Mouse (Mus musculus) stomach, embryonic 16.5 days (tissue): Measurements from ENCODE around the gene Ptgdr. TPM values are rescaled to one million over a fixed set of nuclear protein-coding genes. Genes with fewer than 3 reads are reported as not detected.
"Not testable (repeated sequence)": the region's sequence is repeated elsewhere in the genome, so short reads cannot be mapped to it uniquely, and the experiment has no call there.

Source experiments
- ATAC-seq: fragments of 200-750 bp; cut with Nextera tagmentation; 2 replicates; pipeline ENCODE4 v1.8.0; 2017; ENCODE audit warnings: moderate number of reproducible peaks, moderate TSS enrichment; ENCODE audit not compliant: insufficient read depth, low FRiP score
- H3K27ac ChIP-seq: fragments of 300-500 bp; sonication (generic); 2 replicates; pipeline ENCODE4 v1.5.1; 2014; ENCODE audit warnings: low read length
- H3K27me3 ChIP-seq: fragments of 300-500 bp; sonication (generic); 2 replicates; pipeline ENCODE4 v1.6.1; 2014; ENCODE audit warnings: low read length, control low read depth, mixed read lengths; ENCODE audit not compliant: control insufficient read depth, insufficient read depth
- H3K36me3 ChIP-seq: fragments of 300-500 bp; sonication (generic); 2 replicates; pipeline ENCODE4 v1.6.1; 2014; ENCODE audit warnings: low read length; ENCODE audit not compliant: control insufficient read depth, insufficient read depth
- H3K4me1 ChIP-seq: fragments of 300-500 bp; sonication (generic); 2 replicates; pipeline ENCODE4 v1.6.1; 2014; ENCODE audit warnings: low read length, control low read depth, mixed read lengths; ENCODE audit not compliant: control insufficient read depth, insufficient read depth
- H3K4me2 ChIP-seq: fragments of 300-500 bp; sonication (generic); 2 replicates; pipeline ENCODE4 v1.6.1; 2014; ENCODE audit warnings: low read depth, low read length, mixed read lengths
- H3K4me3 ChIP-seq: fragments of 300-500 bp; sonication (generic); replicated peaks from 2 replicates; pipeline ENCODE4 v1.5.1; 2014; ENCODE audit warnings: mild to moderate bottlenecking, low read length
- H3K9ac ChIP-seq: fragments of 300-500 bp; sonication (generic); 2 replicates; pipeline ENCODE4 v1.6.1; 2014; ENCODE audit warnings: low read length
- H3K9me3 ChIP-seq: fragments of 300-500 bp; sonication (generic); replicated peaks from 2 replicates; pipeline ENCODE4 v1.6.1; 2016; ENCODE audit warnings: low read length, control low read depth; ENCODE audit not compliant: control insufficient read depth
- WGBS: fragments of 180-500 bp; shearing (Covaris S2); extraction: QIAGEN DNeasy Blood & Tissue Kit; methylation state at CpG from one replicate; pipeline ENCODE4 v1.1.7; 2014; 5-methylcytosine and 5-hydroxymethylcytosine counted together
- polyA plus RNA-seq: library from polyadenylated mRNA; unstranded; fragments of >200 nt; fragmentation: Nextera tagmentation; extraction: Ambion mirVana; gene quantifications from 2 replicates; pipeline ENCODE4 v1.2.1, GENCODE M21; 2015

Ptgdr gene
- polyA plus RNA-seq, 1 experiment from 2014 or later, result 0.84 TPM

DNA sequence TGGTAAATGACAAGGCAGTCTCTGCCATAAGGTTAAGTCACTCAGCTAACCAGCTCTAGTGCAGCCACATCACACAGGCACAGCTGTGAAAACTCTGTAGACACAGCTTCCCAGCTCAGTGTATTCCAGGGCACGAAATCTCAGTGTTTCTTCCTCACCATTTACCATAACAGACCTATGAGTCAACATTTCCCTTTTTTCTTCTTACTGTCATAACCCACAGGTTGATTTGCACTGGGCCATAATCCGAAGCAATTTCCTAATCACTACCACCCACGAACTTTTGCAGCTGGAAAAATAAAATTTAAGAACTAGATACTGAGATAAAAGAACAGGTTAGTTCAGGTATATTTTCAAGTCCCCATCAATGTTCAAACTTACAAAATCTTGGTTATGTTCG lies 31.4 kb downstream of the Ptgdr start:
- Histone ChIP-seq H3K4me2 (no peak overlapping the region), H3K27ac (no peak overlapping the region), H3K36me3 (no peaks in the 10 kb centered on the region), H3K4me1 (no peaks in the 10 kb centered on the region), H3K27me3 (no peaks in the 10 kb centered on the region), H3K4me3 (no peak overlapping the region), H3K9ac (no peak overlapping the region), H3K9me3 (no peaks in the 10 kb centered on the region)
- ATAC-seq, result no peak
- 66% methylated on average over 4 of the region's 4 CpGs for WGBS

DNA sequence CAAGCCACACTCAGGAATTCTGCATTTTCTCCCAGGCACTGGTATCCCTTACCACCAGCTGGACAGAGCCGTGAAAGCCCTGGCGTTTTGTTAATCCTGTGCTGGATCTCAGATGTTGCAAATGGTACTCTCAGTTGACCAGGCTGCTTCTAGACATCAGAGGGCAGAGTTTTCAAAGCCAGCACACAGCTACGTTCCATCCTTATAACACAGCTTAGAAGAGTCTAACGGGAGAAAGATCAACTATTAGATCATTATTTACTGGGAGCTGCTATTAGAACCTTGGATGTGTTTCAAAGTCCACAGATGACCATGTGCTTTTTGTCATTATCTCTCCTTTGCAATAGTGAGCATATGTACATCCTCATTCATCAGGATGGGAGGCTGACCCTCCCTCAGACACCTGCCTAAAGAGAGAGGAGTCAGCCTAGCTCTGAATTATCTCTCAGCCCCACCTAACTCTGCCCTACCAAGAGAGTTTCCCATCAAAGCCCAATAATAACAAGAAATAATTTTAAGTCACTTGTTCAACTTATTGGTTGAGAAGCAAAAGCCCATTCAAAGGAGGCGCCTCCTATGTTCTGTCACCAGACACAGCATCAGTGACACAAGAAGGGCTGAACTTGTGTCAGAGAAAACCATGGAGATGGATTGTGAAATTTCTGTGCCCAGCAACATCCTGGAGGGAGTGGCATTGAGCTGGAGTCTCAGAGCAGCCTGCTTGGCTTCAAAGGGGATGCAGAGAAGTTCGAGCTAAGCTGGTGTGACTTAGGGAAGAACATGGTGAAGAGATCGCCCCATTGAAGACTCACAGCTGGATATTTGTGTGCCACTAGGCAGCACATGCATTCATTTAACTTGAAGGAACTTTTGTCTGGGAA lies 37.8 kb downstream of the Ptgdr start:
- no peak overlapping the region for H3K4me3 ChIP-seq
- H3K9me3 ChIP-seq, result no peaks in the 10 kb centered on the region
- no peaks in the 10 kb centered on the region for H3K36me3 ChIP-seq
- H3K27me3 ChIP-seq, result no peaks in the 10 kb centered on the region
- no peak for ATAC-seq
- no peaks in the 10 kb centered on the region for H3K4me1 ChIP-seq
- no peak overlapping the region for H3K9ac ChIP-seq
- H3K4me2 ChIP-seq, result no peak overlapping the region
- WGBS, result 58% methylated on average over 7 of the region's 7 CpGs
- no peak overlapping the region for H3K27ac ChIP-seq

DNA sequence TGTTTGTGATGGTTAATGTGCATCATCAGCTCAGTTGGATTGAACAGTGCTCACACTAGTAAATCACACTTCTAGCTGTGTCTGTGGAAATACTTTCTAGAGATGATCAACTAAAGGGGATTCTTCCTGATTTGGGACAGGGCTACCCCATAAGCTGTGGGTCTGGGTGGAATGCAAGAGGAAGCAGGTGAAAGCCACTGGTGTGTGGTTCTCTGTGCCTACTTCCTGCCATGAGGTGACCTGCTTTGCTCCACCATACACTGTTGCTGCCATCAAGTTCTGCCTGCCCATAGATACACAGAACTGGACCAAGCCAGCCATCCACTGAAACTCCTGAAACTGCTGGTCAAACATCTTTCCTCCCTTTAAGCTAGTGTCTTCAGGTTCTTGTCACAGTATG lies 46.0 kb downstream of the Ptgdr start:
- not testable (repeated sequence) for ATAC-seq, H3K9me3 ChIP-seq, H3K27me3 ChIP-seq, H3K9ac ChIP-seq, H3K4me3 ChIP-seq, H3K4me1 ChIP-seq, H3K36me3 ChIP-seq, H3K4me2 ChIP-seq, H3K27ac ChIP-seq

Other genes starting within 250 kb of the Ptgdr start
- not detected in 2 replicates for gene Gm5624, start 231.4 kb downstream of the Ptgdr start, polyA plus RNA-seq
- gene Gm8257, start 152.9 kb downstream of the Ptgdr start, polyA plus RNA-seq, result not detected in 2 replicates
- not detected in 2 replicates for gene Gm8267, start 109.0 kb downstream of the Ptgdr start, polyA plus RNA-seq
- gene Ptger2, start 128.8 kb upstream of the Ptgdr start, polyA plus RNA-seq, result 2.0 and 2.3 TPM in 2 replicates